Mouse (Mus musculus) liver, embryonic 16.5 days (tissue): Measurements from ENCODE around the gene Lins1. TPM values are rescaled to one million over a fixed set of nuclear protein-coding genes. Genes with fewer than 3 reads are reported as not detected.

ENCODE experiments used
- polyA plus RNA-seq: library from polyadenylated mRNA; unstranded; fragments of >200 nt; fragmentation: Nextera tagmentation; extraction: Ambion mirVana; gene quantifications from 2 replicates; pipeline ENCODE4 v1.2.1, GENCODE M21; 2015

The Lins1 gene
- polyA plus RNA-seq, 1 experiment from 2014 or later = 2.9 TPM

Other genes starting within 250 kb of the Lins1 start
- gene Asb7, start 293 bp upstream of the Lins1 start, polyA plus RNA-seq = 3.8 and 4.1 TPM in 2 replicates
- 0.02 and 0.08 TPM in 2 replicates for gene Cers3, start 53.6 kb downstream of the Lins1 start, polyA plus RNA-seq
- gene Adamts17, start 149.8 kb downstream of the Lins1 start, polyA plus RNA-seq = 0.06 and 0.16 TPM in 2 replicates